8 mouse cellular contexts compared by ENCODE assay signal in the genomic region with DNA sequence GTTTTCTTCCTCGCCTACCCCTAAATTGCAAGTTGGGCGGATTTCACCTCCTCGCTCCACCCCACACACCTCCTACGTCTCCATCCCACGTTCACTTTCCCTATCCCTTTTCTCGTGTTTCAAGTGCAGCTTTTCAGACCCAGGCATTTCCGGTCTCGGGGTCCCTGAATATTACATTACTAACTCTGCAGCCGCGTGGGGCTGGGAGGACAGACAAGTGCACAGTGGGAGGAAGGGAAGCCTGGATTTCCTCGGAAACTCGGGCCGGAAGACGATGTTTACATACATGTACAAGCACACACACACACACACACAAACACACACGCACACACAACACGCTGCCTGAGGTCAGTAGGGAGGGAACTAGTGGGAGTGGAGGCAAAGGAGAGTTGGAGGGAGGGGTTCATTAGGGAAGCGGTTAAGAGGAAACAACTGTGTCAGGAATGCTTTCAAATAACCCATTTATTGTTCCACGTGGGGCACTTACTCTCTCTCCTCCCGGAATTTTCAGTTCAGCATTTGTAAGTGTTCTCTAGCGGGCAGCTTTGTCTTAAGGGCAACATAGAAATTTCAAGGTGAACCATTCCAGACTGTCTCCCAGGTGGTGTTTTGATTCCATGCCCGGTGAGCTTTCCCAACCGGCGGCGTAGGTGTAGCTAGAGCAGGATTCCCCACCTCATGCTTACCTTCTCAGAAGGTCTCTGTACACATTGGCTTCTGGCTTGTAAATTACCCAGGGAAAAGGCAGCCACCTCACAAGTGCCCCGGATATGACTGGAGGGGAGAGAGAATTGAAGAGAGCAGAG. TPM values are rescaled to one million over a fixed set of nuclear protein-coding genes. Genes with fewer than 3 reads are reported as not detected.
A peak's percentile ranks its signal among the peaks of the same experiment; 100 is the strongest.
DNase-seq lines count a peak whose midpoint lies in the region; ATAC-seq and TF ChIP-seq lines count a peak whose summit lies in the region.

No protein-coding gene starts in this region.

- H3K4me3 ChIP-seq in forebrain, postnatal 0 days (ENCODE audit: low read depth, low read length): peak overlapping the region; percentile 98
- peak overlapping the region; percentile 85 for H3K4me3 ChIP-seq in intestine, embryonic 14.5 days (ENCODE audit: low read depth, low read length)
- peak overlapping the region; percentile 89 for H3K4me3 ChIP-seq in liver, embryonic 15.5 days (replicated peaks)

- H3K27me3 ChIP-seq in forebrain, postnatal 0 days (ENCODE audit: insufficient read depth, low read length): no peaks in the 10 kb centered on the region
- no peaks in the 10 kb centered on the region for H3K27me3 ChIP-seq in intestine, embryonic 14.5 days (replicated peaks; ENCODE audit: control insufficient read depth, insufficient read depth, low read length)
- no peaks in the 10 kb centered on the region for H3K27me3 ChIP-seq in liver, embryonic 15.5 days

- TF ChIP-seq CTCF in forebrain, postnatal 0 days (IDR thresholded peaks at IDR 0.05; ENCODE audit: low read depth): no peak

- peak overlapping the region; percentile 92 for H3K9ac ChIP-seq in forebrain, postnatal 0 days
- H3K9ac ChIP-seq in intestine, embryonic 14.5 days (ENCODE audit: low read length): peak overlapping the region; percentile 73
- H3K9ac ChIP-seq in liver, embryonic 15.5 days: peak overlapping the region; percentile 79

- no peaks in the 10 kb centered on the region for H3K9me3 ChIP-seq in forebrain, postnatal 0 days (ENCODE audit: low read length)
- no peaks in the 10 kb centered on the region for H3K9me3 ChIP-seq in intestine, embryonic 14.5 days (ENCODE audit: control insufficient read depth, low read length)
- no peaks in the 10 kb centered on the region for H3K9me3 ChIP-seq in liver, embryonic 15.5 days (replicated peaks)

- peak overlapping the region; percentile 85 for H3K4me2 ChIP-seq in forebrain, postnatal 0 days (ENCODE audit: low read depth)
- H3K4me2 ChIP-seq in intestine, embryonic 14.5 days (ENCODE audit: low read length): peak overlapping the region; percentile 78
- H3K4me2 ChIP-seq in liver, embryonic 15.5 days: peak overlapping the region; percentile 99

- H3K27ac ChIP-seq in forebrain, postnatal 0 days (ENCODE audit: low read depth, low read length): no peak overlapping the region
- H3K27ac ChIP-seq in intestine, embryonic 14.5 days (ENCODE audit: low read depth): peak overlapping the region; percentile 81
- peak overlapping the region; percentile 75 for H3K27ac ChIP-seq in liver, embryonic 15.5 days (replicated peaks)

- 0 out of 2 replicates have a peak, but pooled peaks cover 3% of the 10 kb centered on the region for H3K36me3 ChIP-seq in forebrain, postnatal 0 days (ENCODE audit: insufficient read depth)
- H3K36me3 ChIP-seq in intestine, embryonic 14.5 days (ENCODE audit: control insufficient read depth, insufficient read depth, low read length): peaks cover 7% of the 10 kb centered on the region; the same call in 1 of the 2 replicates
- H3K36me3 ChIP-seq in liver, embryonic 15.5 days (replicated peaks): 0 out of 2 replicates have a peak, but pooled peaks cover 6% of the 10 kb centered on the region

- H3K4me1 ChIP-seq in forebrain, postnatal 0 days (ENCODE audit: insufficient read depth): peaks cover 20% of the 10 kb centered on the region; the same call in 1 of the 2 replicates
- H3K4me1 ChIP-seq in intestine, embryonic 14.5 days (replicated peaks; ENCODE audit: control insufficient read depth, insufficient read depth, low read length): peaks cover 31% of the 10 kb centered on the region; the same call in 1 of the 2 replicates
- peaks cover 59% of the 10 kb centered on the region for H3K4me1 ChIP-seq in liver, embryonic 15.5 days (replicated peaks)

- WGBS in forebrain, postnatal 0 days: 1% methylated on average over 25 of the region's 25 CpGs
- under 1% methylated on average over 25 of the region's 25 CpGs for WGBS in intestine, embryonic 14.5 days
- WGBS in liver, embryonic 15.5 days (ENCODE audit: insufficient replicate concordance): 4% methylated on average over 25 of the region's 25 CpGs

- ATAC-seq in forebrain, postnatal 0 days: no peak
- ATAC-seq in intestine, embryonic 14.5 days (replicated peaks; ENCODE audit: low FRiP score, low TSS enrichment, low read depth): no peak
- ATAC-seq in liver, embryonic 15.5 days (ENCODE audit: insufficient read depth): no peak

- peak; percentile 46 for DNase-seq in cerebellum, adult 9-10 months
- DNase-seq in cerebellum, postnatal 4 days (ENCODE audit: low spot score in 2 of 2): no peak
- peak; percentile 47 for DNase-seq in T-cell, adult 2 months (ENCODE audit: low spot score)
- DNase-seq in forebrain, postnatal 0 days: peak; percentile 38
- peak; percentile 80 for DNase-seq in intestine, embryonic 14.5 days (ENCODE audit: low spot score)
- peak; percentile 59 for DNase-seq in neural tube, embryonic 10.5 days (ENCODE audit: extremely low spot score, low spot score)
- DNase-seq in right cerebral cortex, adult 18-20 months: no peak

RNA-seq across cellular contexts. Expression of gene Mink1, which starts 1.0 kb away (rescaled TPM):
- total RNA-seq in forebrain, postnatal 0 days (2014; rRNA removed): 63.5 and 81.2 TPM in 2 replicates
- 9.5 and 15.0 TPM in 2 replicates for polyA plus RNA-seq in forebrain, postnatal 0 days (2015; fragmentation: Nextera tagmentation; extraction: Ambion mirVana)
- 16.9 and 19.9 TPM in 2 replicates for polyA plus RNA-seq in intestine, embryonic 14.5 days (2014; fragmentation: Nextera tagmentation; extraction: Ambion mirVana)
- polyA plus RNA-seq in liver, embryonic 15.5 days (2015; fragmentation: Nextera tagmentation; extraction: Ambion mirVana): 4.9 and 6.2 TPM in 2 replicates

RNA-seq across cellular contexts. Expression of gene Pld2, which starts 23.8 kb away (rescaled TPM):
- total RNA-seq in forebrain, postnatal 0 days (2014; rRNA removed): 33.7 and 40.5 TPM in 2 replicates
- 8.4 and 11.6 TPM in 2 replicates for polyA plus RNA-seq in forebrain, postnatal 0 days (2015; fragmentation: Nextera tagmentation; extraction: Ambion mirVana)
- 9.7 and 11.7 TPM in 2 replicates for polyA plus RNA-seq in intestine, embryonic 14.5 days (2014; fragmentation: Nextera tagmentation; extraction: Ambion mirVana)
- 1.8 TPM in 2 replicates for polyA plus RNA-seq in liver, embryonic 15.5 days (2015; fragmentation: Nextera tagmentation; extraction: Ambion mirVana)

RNA-seq across cellular contexts. Expression of gene Gm40193, which starts 30.9 kb away (rescaled TPM):
- total RNA-seq in forebrain, postnatal 0 days (2014; rRNA removed): not detected in 2 replicates
- polyA plus RNA-seq in forebrain, postnatal 0 days (2015; fragmentation: Nextera tagmentation; extraction: Ambion mirVana): not detected in 2 replicates
- polyA plus RNA-seq in intestine, embryonic 14.5 days (2014; fragmentation: Nextera tagmentation; extraction: Ambion mirVana): not detected in 2 replicates
- polyA plus RNA-seq in liver, embryonic 15.5 days (2015; fragmentation: Nextera tagmentation; extraction: Ambion mirVana): not detected in 2 replicates

RNA-seq across cellular contexts. Expression of gene Psmb6, which starts 38.5 kb away (rescaled TPM):
- 428 and 451 TPM in 2 replicates for total RNA-seq in forebrain, postnatal 0 days (2014; rRNA removed)
- polyA plus RNA-seq in forebrain, postnatal 0 days (2015; fragmentation: Nextera tagmentation; extraction: Ambion mirVana): 820 and 1,026 TPM in 2 replicates
- 792 and 802 TPM in 2 replicates for polyA plus RNA-seq in intestine, embryonic 14.5 days (2014; fragmentation: Nextera tagmentation; extraction: Ambion mirVana)
- polyA plus RNA-seq in liver, embryonic 15.5 days (2015; fragmentation: Nextera tagmentation; extraction: Ambion mirVana): 316 and 337 TPM in 2 replicates

RNA-seq across cellular contexts. Expression of gene Gltpd2, which starts 44.7 kb away (rescaled TPM):
- not detected in 2 replicates for total RNA-seq in forebrain, postnatal 0 days (2014; rRNA removed)
- polyA plus RNA-seq in forebrain, postnatal 0 days (2015; fragmentation: Nextera tagmentation; extraction: Ambion mirVana): 0.18 and 0.25 TPM in 2 replicates
- 0.46 and 0.83 TPM in 2 replicates for polyA plus RNA-seq in intestine, embryonic 14.5 days (2014; fragmentation: Nextera tagmentation; extraction: Ambion mirVana)
- 31.9 and 36.3 TPM in 2 replicates for polyA plus RNA-seq in liver, embryonic 15.5 days (2015; fragmentation: Nextera tagmentation; extraction: Ambion mirVana)

Comparison
In these comparisons a context has a peak if more than half of its experiments do, and no peak if none do; other contexts are left out.
1. DNase-seq: peak in cerebellum, adult 9-10 months (single experiment), T-cell, adult 2 months (single experiment), forebrain, postnatal 0 days (single experiment), intestine, embryonic 14.5 days (single experiment) and neural tube, embryonic 10.5 days (single experiment); none in cerebellum, postnatal 4 days (0 of 2) and right cerebral cortex, adult 18-20 months (single experiment).
2. Peak in every context shown above with its lines, with median percentiles within 50 percentile points of each other: H3K4me2 ChIP-seq, H3K4me3 ChIP-seq and H3K9ac ChIP-seq.